Mouse (Mus musculus) CD4-positive, CD25-positive, alpha-beta regulatory T cell, adult 4 months (primary cell): ENCODE data around the gene Xpa. TPM values are rescaled to one million over a fixed set of nuclear protein-coding genes. Genes with fewer than 3 reads are reported as not detected.

Experiments used
- ATAC-seq: one replicate; pipeline ENCODE4 v1.8.0; 2017
- polyA plus RNA-seq, 2 experiments: library from polyadenylated mRNA; unstranded; fragments of 100-300 nt; shearing (Covaris generic); gene quantifications; one replicate each; pipeline ENCODE4 v1.2.1; 2017

Gene Xpa
- polyA plus RNA-seq, 2 experiments from 2014 or later, result 13.3 to 16.8 TPM

DNA sequence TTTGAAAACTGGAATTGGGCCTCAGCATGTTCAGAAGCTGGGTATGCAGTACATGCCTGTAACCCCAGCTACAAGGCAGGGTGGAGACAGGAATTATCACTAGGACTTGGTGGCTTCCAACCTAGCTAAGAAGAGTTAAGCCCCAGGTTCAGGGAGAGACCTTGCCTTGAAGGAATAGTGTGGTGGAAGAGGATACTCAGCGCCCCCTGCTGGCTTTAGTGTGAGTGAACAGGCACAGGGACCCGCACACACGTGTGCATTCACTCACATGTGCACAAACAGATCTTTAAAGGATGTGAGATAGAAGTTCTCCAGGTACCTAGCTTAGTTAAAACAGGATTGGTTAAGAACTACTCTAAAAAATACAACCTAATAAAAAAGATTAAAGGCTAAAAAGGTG lies 51.8 kb downstream of the Xpa start:
- ATAC-seq, result peak; percentile 42

DNA sequence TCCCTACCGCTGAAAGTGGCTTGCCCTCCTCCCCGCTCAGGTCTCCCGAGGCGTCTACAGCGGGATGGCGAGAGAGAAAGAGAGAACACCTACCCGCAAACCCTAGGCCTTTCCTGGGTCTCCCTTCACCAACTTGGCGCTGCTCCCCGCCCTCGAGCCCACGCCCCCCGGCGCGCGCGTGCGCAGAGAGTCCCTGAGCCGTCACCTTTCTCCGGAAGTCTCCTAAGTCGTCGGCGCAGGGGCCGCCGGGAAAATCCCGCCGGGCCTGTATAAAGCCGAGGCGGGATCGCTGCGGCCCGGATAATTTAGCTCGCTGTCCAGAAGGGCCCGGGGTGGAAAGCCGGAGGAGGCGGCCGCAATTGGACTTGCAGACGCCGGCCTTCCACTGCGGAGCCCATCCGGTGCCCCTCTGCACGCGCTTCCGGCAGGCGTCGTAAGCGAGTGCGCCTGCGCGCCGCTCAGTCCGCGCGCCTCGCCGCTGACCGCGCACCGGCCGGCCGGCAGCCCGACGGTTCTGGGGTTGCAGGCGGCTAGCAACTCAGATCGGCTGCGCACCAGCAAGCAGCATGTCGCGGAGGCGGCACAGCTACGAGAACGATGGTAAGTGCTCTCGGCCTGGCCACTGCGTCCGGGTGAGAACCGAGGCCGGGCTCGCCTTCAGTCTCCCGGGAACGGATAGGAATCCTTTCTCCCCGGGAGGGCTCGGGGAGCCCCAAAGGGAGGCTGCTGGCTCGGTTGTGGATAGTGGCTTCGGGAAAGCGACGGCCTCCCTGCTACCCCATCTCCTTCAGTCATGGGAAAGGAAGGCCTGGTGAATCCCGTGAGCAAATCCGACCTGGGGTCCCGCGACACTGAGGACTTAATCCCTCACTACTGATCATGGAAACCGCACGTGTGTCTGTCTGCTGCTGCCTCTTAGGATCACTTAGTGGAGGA lies 57.6 kb downstream of the Xpa start, which contains the start of the genes Ncbp1 and Tstd2:
TSS of gene Ncbp1 (plus strand) at position 327 of the 936 bp plus-strand sequence.
TSS of gene Tstd2 (minus strand) at position 408 of the 936 bp plus-strand sequence.
- peak; percentile 88 for ATAC-seq

DNA sequence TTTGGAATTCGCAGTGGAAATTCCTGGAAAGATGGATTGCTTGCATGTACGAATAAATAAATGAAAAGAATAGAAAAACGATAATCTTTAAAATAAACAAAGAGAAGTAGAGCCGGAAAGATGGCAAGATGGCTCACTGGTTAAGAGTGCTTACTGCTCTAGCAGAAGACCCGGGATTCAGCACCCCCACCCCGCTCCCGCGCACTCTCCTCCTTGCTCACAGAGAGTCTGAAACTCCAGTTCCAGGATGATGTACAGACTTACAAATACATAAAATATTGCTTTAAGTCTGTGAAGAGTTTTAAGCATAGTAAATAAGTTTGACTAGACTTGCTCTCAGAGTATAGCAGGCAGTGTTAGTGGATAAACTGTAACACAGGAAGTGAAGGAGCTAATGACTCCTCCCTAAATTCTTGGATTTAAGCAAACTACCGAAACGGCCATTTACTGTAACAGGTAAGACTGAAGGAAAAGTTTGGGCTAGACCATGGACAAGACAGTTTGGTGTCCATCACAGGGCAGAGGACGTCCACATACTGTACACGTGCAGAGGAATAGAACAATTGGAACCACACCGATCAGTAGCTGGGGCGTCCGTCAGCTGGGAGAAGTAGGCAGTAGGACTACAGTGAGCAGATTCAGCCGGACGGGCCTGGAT lies 58.4 kb downstream of the Xpa start:
- peak; percentile 48 for ATAC-seq

DNA sequence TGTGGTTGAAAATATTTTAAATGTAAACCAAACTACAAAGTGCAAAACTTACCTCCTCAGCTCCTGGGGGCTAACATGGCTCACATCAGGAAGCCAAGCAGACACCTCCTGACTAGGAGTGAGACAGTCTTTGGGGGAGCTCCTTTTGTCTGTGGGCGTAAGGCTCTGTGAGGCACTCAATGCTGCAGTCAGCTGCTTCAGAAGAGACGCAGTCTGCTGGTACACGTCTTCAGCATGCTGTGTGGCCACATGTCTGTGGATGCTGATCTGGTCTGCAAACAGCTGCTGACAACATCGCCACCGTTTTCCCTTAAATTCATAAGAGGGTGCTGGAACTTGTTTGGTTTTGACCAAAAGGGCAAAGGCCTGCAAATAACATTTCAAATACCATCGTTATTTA lies 64.3 kb downstream of the Xpa start:
- ATAC-seq, result no peak

DNA sequence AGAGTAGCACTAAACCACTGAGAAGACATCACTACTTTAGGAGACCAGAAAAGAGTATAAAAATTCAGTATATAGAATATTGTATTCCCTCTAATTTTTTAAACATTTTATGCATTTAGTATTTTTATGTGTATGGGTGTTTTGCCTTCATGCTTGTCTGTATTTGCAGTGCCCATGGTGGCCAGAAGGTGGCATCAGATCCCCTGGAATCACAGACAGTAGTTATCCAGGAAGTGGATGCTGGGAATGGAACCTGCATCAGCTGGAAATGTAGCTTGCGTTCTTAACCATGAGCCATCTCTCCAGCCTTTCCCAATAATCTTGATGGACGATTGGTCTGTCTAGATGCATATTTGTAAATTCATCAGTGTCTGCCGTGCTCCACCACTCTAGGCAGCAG lies 65.9 kb downstream of the Xpa start:
- peak; percentile 70 for ATAC-seq

DNA sequence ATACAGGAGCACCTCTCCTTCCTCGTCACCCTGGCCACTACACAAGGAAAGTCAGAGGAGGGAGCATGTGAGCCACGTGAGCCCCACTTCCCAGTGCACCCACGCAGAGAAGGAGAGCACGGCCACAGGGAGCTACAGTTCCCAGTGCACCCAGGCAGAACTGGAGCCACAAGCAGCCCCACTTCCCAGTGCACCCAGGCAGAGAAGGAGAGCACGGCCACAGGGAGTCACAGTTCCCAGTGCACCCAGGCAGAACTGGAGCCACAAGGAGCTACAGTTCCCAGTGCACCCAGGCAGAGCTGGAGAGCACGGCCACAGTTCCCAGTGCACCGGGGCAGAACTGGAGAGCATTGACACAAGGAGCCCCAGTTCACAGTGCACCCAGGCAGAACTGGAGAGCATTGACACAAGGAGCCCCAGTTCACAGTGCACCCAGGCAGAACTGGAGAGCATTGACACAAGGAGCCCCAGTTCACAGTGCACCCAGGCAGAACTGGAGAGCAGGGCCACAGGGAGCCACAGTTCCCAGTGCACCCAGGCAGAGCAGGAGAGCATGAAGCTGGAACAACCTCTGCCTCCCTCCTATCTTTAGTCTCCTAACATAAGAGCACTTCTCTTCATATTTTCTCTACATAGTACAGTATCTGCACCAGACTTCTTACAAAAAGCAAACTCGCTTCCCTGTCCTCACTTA lies 66.7 kb downstream of the Xpa start:
- no peak for ATAC-seq

DNA sequence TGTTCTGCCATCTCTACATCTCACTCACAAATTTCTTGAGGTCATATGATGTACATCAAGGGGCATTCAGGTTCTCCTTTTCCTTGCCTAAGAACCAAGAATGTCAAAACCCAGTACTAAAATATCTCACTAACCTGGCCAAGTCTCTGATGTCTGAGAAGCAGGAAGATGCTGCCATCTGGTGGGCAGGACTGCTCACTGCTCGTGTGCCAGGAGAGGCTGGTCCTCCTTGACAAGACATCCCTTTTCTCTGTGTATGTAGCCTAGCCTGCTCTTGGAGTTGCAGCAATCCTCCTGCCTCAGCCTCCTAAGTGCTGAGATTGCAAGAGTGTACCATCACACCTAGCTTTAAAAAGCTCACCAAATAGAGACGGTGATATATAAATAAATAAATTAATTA lies 69.6 kb downstream of the Xpa start:
- peak; percentile 88 for ATAC-seq

DNA sequence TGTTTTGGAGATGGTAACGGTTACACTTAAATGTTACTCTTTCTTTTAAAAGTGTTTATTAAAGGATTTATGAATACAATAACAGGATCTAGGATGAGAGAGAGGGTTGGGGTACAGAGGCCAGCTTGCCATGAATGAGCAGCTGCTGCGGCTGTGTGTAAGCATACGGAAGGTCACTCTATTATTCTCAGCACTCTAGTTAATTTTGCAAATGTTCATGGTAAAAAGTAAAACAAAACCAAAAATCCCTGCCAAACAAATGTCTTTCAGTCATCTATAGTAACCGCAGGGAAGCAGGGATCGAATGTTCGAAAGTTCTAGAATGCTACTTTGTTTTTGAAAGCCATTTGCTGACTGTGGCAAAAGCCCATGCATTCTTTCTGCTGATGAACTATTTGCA lies 72.8 kb downstream of the Xpa start:
- no peak for ATAC-seq

DNA sequence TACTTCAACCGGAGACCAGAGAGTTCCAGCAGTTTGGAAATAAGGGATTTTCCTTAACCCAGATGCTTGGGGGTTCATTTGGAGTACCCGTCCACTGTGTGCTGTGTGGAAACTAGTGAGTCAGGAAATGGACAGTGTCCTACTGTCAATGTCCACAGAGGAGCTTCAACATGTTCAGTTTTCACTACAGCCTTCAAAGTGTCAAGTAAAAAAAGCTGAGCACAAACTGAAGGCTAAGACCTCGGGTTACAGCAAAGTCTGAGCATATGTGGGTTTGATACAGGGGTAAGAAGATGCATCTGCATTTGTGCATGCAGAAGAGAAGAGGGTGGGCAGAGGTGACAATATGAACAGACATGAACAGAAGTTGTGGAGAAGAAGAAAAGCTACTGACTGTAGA lies 75.3 kb downstream of the Xpa start:
- no peak for ATAC-seq

DNA sequence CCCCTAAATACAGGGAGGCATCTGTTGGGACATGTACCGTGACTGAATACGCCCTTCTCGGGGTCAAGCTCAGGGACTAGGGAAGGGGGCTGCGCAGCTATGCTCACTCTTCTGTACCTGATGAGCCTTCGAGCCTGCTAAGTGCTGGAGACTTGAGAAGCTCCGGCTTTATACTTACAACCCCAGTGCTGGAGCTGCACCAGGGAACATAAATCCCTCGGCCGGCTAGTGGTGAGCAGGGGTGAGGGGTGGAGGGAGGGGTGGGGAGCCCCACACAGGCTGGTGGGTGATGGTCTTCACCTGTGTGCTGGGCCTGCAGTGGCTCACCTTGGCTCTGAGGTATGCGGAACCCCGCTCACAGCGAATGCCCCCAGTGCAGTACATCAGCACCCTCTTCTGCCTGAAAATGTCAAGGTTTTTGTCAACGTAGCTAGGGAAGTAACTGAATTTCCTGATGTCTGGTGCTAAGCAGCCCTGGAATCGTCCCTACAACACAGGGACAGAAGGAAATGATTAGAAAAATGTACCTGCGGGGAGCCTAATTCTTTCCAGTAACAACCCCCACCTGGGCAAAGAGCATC lies 76.5 kb downstream of the Xpa start:
- no peak for ATAC-seq

DNA sequence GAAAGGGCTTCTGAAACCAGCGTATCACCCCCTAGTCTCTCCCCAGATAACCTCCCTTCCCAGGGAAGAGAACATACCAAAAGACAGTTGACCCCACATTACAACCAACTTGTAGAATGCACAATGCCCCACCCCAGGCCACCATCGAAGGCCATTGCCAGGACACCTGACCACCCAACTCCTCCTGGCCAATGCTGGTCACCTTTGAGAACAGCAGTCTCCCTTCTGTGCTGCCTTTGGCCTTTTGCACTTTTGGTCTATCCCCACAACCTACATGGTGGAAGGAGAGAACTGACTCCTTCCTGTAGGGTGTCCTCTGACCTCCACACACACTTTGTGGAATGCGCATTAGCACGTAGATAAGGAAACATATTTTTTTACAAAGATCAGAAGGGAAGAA lies 78.6 kb downstream of the Xpa start:
- ATAC-seq, result no peak

DNA sequence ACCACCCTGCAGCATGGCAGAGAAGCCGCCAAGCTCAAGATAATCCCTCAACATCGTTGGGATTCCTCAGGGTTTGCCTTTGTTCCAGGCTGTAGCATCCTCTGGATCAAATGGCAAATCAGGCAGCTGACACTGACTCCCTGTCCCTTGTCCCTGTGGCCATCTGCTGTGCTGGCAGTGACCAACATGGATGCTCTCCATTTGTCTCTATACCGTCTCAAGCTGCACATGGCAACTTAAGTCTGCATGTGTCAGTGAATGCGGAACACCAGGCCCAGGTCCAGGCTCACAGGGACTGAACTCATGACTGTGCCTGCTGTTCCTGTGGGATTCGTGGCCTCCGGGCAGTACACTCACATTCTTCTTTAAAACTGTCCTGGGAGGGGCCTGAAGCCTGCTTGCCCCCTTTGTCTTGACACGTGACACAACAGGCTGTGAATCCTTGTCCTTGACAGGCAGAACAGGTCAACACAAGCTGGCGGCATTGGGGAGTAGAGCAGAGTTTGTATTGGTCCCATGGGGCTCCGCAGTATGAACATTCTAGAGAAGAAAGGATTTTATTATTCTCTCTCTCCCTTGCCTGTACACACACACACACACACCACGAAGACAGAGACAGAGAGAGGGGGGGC lies 79.5 kb downstream of the Xpa start:
- ATAC-seq, result no peak

DNA sequence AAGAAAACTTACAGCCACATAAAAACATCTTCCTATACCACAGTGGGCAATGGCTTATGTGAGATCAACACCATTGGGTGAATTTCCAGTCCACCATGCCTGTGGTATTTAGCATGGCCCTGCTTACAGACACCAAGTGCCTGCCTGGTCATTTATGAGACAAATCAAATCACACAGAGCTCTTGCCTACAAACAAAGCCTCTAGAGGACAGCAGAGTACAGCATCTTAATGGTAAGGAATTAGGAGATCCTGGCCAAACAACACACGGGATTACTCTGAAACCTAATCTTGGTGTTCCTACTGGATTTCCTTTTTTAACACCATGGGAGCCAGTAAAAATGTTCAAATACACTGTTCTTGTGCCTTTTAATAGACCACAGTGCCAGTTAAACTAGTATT lies 80.8 kb downstream of the Xpa start:
- ATAC-seq, result no peak

DNA sequence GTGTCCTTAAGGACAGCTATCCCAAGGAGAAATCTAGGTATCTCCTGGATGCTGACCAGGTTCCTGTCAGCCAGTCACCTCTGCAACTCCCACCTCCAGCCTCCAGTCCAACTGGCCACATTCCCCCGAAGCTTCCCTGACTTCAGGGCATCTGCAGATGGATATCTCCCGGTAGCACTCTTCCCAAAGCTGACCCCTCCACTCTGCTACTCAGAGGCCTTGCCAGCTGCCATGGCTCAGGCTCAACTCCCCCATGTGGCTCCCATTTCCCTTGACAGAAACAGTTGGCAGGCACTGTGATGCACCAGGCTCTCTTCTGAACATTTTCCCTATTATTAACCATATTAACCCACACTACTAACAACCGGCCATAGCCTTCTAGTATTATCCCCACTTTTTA lies 84.8 kb downstream of the Xpa start:
- no peak for ATAC-seq

DNA sequence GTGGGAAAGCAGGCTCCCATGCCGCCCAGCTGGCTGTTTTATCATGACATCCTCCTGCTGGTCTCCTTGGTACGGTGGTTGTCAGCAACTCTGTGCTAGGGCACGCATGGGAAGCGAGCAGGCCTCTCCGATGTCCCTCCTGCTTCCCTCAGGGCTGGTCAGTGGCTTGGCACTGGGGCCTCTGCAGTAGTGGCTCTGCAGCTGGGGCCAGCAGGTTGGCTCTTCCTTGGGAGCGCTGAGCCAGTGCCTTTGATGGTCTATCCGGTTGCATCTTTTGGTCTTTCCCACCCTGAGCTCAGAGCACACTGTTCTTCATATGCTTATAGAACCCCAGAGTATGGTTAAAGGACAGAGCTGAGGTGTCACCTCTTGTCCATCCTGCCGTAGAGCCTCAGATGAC lies 86.0 kb downstream of the Xpa start:
- ATAC-seq, result no peak

Other genes with a start within 250 kb of the Xpa start
- gene Tdrd7, start 231.0 kb downstream of the Xpa start, polyA plus RNA-seq, result 1 to 10 TPM; 7.2 to 8.9 TPM
- 1 to 10 TPM; 2.0 to 4.2 TPM for gene Tmod1, start 157.4 kb downstream of the Xpa start, polyA plus RNA-seq
- 10 to 100 TPM; 37.0 to 44.2 TPM for gene Ncbp1, start 57.7 kb downstream of the Xpa start, polyA plus RNA-seq
- 10 to 100 TPM; 31.1 to 32.8 TPM for gene Tstd2, start 57.6 kb downstream of the Xpa start, polyA plus RNA-seq
- not detected for gene Foxe1, start 147.3 kb upstream of the Xpa start, polyA plus RNA-seq
- 10 to 100 TPM; 20.9 TPM for gene Trmo, start 193.1 kb upstream of the Xpa start, polyA plus RNA-seq
- gene Hemgn, start 217.2 kb upstream of the Xpa start, polyA plus RNA-seq, result under 1 TPM in 1 of 2 experiments, not detected in 1; 0.36 TPM